Mouse (Mus musculus) embryonic facial prominence, embryonic 10.5 days (tissue): ENCODE measurements around the gene Med10. TPM values are rescaled to one million over a fixed set of nuclear protein-coding genes. Genes with fewer than 3 reads are reported as not detected.

ENCODE experiments used
- DNase-seq: peaks from one replicate; pipeline ENCODE4 v3.0.0-alpha.2; 2017; ENCODE audit warnings: low spot score
- H3K27ac ChIP-seq: fragments of 300-500 bp; sonication (generic); replicated peaks from 2 replicates; pipeline ENCODE4 v1.5.1; 2016; ENCODE audit warnings: mild to moderate bottlenecking
- H3K27me3 ChIP-seq: fragments of 300-500 bp; sonication (generic); replicated peaks from 2 replicates; pipeline ENCODE4 v1.6.1; 2016; ENCODE audit warnings: low read depth, mild to moderate bottlenecking; ENCODE audit not compliant: poor library complexity, severe bottlenecking
- H3K36me3 ChIP-seq: fragments of 300-500 bp; sonication (generic); replicated peaks from 2 replicates; pipeline ENCODE4 v1.6.1; 2016; ENCODE audit warnings: mild to moderate bottlenecking, moderate library complexity
- H3K4me1 ChIP-seq: fragments of 300-500 bp; sonication (generic); 2 replicates; pipeline ENCODE4 v1.6.1; 2016
- H3K4me3 ChIP-seq: fragments of 300-500 bp; sonication (generic); 2 replicates; pipeline ENCODE4 v1.5.1; 2016; ENCODE audit warnings: mild to moderate bottlenecking, moderate library complexity
- H3K9me3 ChIP-seq: fragments of 300-500 bp; sonication (generic); 2 replicates; pipeline ENCODE4 v1.6.1; 2016; ENCODE audit warnings: mild to moderate bottlenecking
- WGBS: fragments of 180-500 bp; shearing (Covaris S2); methylation state at CpG from one replicate; pipeline ENCODE4 v1.1.7; 2016; 5-methylcytosine and 5-hydroxymethylcytosine counted together
- polyA plus RNA-seq: library from polyadenylated mRNA; unstranded; fragments of >200 nt; fragmentation: Nextera tagmentation; extraction: Ambion mirVana; gene quantifications from 2 replicates; pipeline ENCODE4 v1.2.1, GENCODE M21; 2016

Gene Med10
- polyA plus RNA-seq, 1 experiment from 2014 or later, result 172 TPM

- H3K9me3 ChIP-seq, result no peaks in the 10 kb centered on the region
- peaks cover 38% of the 10 kb centered on the region for H3K36me3 ChIP-seq
- H3K4me3 ChIP-seq, result peak overlapping the region; percentile 95
- DNase-seq, result peak; percentile 95
- no peaks in the 10 kb centered on the region for H3K27me3 ChIP-seq
- peak overlapping the region; percentile 87 for H3K27ac ChIP-seq
- H3K4me1 ChIP-seq, result peaks cover 19% of the 10 kb centered on the region
- 1% methylated on average over 55 of the region's 55 CpGs for whole genome bisulfite sequencing
Observed at GRCm38 (mm10) chr13:69809681-69810611, 7.8 kb downstream of the Med10 start.

DNA sequence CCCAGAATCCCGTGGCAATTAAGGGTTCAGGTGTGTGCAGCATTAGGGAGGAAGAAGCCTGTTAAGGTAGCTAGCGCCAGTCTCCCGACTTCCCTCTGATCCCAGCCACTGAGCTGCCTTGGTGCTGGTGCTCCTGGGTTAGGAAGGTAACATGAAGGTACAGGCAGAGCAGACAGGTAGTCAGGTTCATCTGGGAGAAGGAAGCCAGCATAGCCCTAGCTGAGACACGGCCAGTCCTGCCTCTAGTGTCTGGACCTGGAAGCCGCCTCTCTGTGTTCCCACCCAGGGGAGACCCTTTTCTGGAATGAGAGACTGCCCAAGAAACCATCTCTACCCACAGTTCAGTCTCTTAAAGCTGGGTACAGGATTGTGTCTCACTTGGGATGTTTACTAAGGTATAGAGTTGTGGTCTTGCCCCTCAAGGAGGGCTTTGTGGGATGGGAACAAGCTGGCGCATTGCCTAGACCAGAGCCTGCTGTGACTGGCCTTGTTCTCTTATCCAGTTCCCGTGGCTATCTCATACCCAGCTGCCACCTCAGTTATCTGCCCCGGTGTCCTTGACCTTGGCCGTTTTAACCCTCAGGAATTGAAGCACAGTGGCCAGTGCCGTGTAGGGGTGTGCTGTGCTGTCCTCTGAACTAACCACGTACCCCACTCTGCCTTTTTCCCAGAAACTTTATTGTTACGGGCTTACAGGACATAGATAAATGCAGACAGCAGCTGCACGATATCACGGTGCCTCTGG lies 8.9 kb downstream of the Med10 start:
- Histone ChIP-seq H3K27ac (no peak overlapping the region), H3K4me3 (peak overlapping the region; percentile 95), H3K4me1 (peaks cover 19% of the 10 kb centered on the region), H3K36me3 (peaks cover 50% of the 10 kb centered on the region), H3K27me3 (no peaks in the 10 kb centered on the region), H3K9me3 (no peaks in the 10 kb centered on the region)
- 90% methylated on average over 14 of the region's 14 CpGs for WGBS
- DNase-seq, result no peak

DNA sequence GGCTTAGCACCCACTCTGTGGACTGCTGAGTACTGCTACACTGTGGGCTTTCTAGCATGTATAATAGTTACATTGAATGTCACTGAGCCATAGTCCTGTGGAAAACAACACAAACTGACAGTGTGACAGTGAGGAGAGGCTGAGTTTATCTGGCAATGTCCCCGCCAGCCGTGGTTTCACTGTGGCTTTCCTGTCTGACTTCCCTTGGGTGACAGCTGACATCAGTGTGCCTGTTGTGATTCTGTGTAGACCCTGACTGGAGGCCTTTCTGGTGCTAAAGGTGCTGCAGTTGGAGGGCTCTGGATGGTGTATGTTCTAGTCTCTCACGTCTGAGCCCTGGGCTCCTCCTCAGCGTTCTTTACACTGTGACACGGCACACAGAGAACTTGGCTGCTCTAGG lies 11.7 kb downstream of the Med10 start:
- no peak for DNase-seq
- H3K36me3 ChIP-seq, result peaks cover 62% of the 10 kb centered on the region
- H3K9me3 ChIP-seq, result no peaks in the 10 kb centered on the region
- 94% methylated on average over 5 of the region's 5 CpGs for WGBS
- no peaks in the 10 kb centered on the region for H3K27me3 ChIP-seq
- no peak overlapping the region for H3K4me3 ChIP-seq
- H3K4me1 ChIP-seq, result peaks cover 19% of the 10 kb centered on the region
- no peak overlapping the region for H3K27ac ChIP-seq

- 86% methylated on average over 4 of the region's 4 CpGs for WGBS
- no peaks in the 10 kb centered on the region for H3K4me1 ChIP-seq
- H3K4me3 ChIP-seq, result no peak overlapping the region
Observed at GRCm38 (mm10) chr13:69818306-69818705, 16.1 kb downstream of the Med10 start.

DNA sequence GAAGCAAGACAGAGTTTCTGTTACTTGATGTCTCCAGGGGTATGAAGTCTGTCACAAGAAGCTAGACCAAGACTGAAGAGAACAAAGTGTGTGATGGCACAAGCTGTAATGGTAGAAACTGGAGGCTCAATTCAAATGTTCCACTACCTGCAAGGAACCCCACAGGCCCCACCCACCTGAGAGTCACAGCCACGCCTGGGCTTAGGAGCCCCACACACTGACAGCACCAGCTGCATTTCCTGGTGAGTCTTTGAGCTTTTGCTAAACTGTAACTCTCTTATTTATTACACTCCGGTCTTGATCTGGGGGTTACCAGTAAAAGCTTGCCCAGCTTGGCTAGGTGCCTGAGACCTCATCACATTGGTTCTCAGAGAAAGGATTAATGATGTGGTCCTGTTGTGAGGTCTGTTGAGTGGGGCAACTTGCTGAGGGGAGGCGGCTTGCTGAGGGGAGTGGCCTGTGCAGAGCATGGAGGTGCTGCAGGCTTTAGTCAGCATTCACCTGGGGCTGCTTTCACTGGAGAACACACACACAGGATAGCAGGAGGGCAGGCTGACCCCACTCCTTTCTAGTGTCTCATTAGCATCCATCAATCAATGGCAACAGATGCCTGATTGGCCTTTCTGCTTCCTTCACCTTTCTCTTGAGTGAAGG lies 19.1 kb downstream of the Med10 start:
- H3K4me3 ChIP-seq, result no peak overlapping the region
- no peak overlapping the region for H3K27ac ChIP-seq
- no peak for DNase-seq
- peaks cover 10% of the 10 kb centered on the region for H3K36me3 ChIP-seq
- WGBS, result 60% methylated on average over 3 of the region's 3 CpGs
- no peaks in the 10 kb centered on the region; the same call in 1 of the 2 replicates for H3K4me1 ChIP-seq
- H3K9me3 ChIP-seq, result no peaks in the 10 kb centered on the region
- no peaks in the 10 kb centered on the region for H3K27me3 ChIP-seq

More at GRCm38 (mm10) chr13:69818306-69818705, 16.1 kb downstream of the Med10 start:
- Histone ChIP-seq H3K36me3 (peaks cover 40% of the 10 kb centered on the region), H3K27me3 (no peaks in the 10 kb centered on the region), H3K9me3 (no peaks in the 10 kb centered on the region), H3K27ac (no peak overlapping the region)
- no peak for DNase-seq

DNA sequence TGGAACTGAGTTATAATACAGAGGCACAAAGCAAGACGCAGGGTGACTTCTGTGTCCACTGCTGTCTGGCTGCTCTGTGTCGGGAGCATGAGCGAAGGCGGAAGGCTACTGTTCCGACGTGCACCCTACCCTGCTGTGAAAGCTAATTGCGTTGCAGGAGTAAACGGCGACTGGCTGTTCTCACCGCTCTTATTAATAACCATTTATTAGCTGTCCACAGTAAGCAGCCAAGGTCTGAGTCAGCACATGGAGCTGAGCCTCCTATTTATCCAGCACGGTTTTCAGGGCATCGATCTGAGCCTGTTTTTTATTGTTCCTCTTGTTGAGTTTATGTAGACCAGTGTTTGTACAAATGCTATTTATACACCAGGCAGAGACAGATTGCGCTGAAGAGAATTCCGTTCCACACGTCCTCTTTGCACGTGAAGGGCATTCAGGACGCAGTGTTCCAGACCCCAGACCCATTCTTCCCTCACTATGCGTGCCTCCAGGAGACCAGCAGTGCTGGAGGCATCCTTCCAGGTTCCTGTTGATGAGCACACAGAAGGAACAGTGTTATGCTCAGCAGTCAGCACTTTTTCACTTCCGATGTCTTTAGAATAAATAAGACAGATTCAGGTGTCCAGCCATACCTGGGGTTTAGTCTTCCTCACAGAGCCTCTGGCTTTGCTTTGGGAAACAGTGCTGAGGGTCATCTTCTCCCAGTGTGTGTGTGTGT lies 21.9 kb downstream of the Med10 start:
- Histone ChIP-seq H3K27ac (no peak overlapping the region), H3K36me3 (no peaks in the 10 kb centered on the region), H3K27me3 (no peaks in the 10 kb centered on the region), H3K4me3 (no peak overlapping the region), H3K9me3 (no peaks in the 10 kb centered on the region), H3K4me1 (no peaks in the 10 kb centered on the region; the same call in 1 of the 2 replicates)
- WGBS, result 84% methylated on average over 19 of the region's 19 CpGs
- DNase-seq, result no peak

GRCm38 (mm10) chr13:69825396-69826095 lies 23.4 kb downstream of the Med10 start:
- no peaks in the 10 kb centered on the region for H3K9me3 ChIP-seq
- no peak overlapping the region for H3K27ac ChIP-seq
- no peaks in the 10 kb centered on the region for H3K36me3 ChIP-seq
- no peak overlapping the region for H3K4me3 ChIP-seq
- 61% methylated on average over 8 of the region's 8 CpGs for WGBS
- no peaks in the 10 kb centered on the region; the same call in 1 of the 2 replicates for H3K4me1 ChIP-seq
- no peak for DNase-seq
- H3K27me3 ChIP-seq, result no peaks in the 10 kb centered on the region

- Histone ChIP-seq H3K4me1 (no peaks in the 10 kb centered on the region; the same call in 1 of the 2 replicates), H3K9me3 (no peaks in the 10 kb centered on the region), H3K27ac (no peak overlapping the region), H3K27me3 (no peaks in the 10 kb centered on the region), H3K4me3 (no peak overlapping the region), H3K36me3 (no peaks in the 10 kb centered on the region)
- DNase-seq, result no peak
- WGBS, result 93% methylated on average over 8 of the region's 8 CpGs
Observed at GRCm38 (mm10) chr13:69830606-69831005, 28.4 kb downstream of the Med10 start.

GRCm38 (mm10) chr13:69832578-69832977 lies 30.4 kb downstream of the Med10 start:
- Histone ChIP-seq H3K36me3 (no peaks in the 10 kb centered on the region), H3K4me3 (no peak overlapping the region), H3K27me3 (no peaks in the 10 kb centered on the region), H3K27ac (no peak overlapping the region), H3K9me3 (no peaks in the 10 kb centered on the region), H3K4me1 (no peaks in the 10 kb centered on the region)
- no peak for DNase-seq
- 92% methylated on average over 9 of the region's 9 CpGs for WGBS

DNA sequence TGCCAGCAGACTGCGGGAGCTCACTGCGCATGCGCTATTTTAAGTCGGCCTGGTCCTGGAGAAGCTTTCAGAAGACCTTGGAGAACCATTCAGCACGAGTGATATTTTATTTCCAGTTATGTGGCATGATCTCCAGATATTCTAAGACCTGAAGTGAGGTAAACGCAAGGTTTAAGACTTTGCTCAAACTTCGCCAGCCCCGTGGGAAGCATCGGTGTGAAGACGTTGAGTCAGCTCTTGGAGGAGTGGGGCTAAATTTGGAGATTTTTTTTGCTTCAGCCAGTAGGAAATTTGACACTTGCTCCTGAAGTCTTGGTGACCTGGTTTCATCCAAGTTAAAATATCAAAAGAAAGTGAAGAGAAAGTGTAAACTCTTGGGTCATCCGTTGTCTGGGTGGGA lies 31.2 kb downstream of the Med10 start:
- no peaks in the 10 kb centered on the region for H3K27me3 ChIP-seq
- no peaks in the 10 kb centered on the region for H3K9me3 ChIP-seq
- no peak overlapping the region for H3K4me3 ChIP-seq
- 90% methylated on average over 11 of the region's 11 CpGs for WGBS
- H3K27ac ChIP-seq, result no peak overlapping the region
- no peaks in the 10 kb centered on the region for H3K4me1 ChIP-seq
- no peaks in the 10 kb centered on the region for H3K36me3 ChIP-seq
- no peak for DNase-seq

DNA sequence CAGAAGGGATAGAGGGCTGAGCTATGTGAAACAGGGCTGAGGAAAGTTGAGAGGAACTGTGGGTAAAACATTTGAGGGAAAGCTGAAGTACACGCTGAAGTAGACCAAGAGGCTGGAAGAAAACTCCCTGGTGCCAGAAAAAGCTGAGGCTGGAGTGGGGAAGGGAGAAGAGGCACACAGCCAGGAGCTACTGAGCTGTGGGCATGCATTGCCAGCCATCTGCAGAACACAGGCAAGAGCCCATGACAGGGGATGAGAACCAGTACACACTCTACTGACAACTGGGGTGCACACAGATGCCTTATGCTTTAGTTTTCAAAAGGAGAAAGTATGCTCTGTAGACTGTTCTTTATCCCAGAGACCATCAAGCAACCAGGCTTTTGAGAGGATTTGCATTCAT lies 43.4 kb downstream of the Med10 start:
- H3K27ac ChIP-seq, result no peak overlapping the region
- H3K9me3 ChIP-seq, result no peaks in the 10 kb centered on the region
- 78% methylated on average over 1 of the region's 1 CpGs for WGBS
- no peaks in the 10 kb centered on the region for H3K27me3 ChIP-seq
- H3K4me3 ChIP-seq, result no peak overlapping the region
- no peaks in the 10 kb centered on the region for H3K4me1 ChIP-seq
- no peak for DNase-seq
- H3K36me3 ChIP-seq, result no peaks in the 10 kb centered on the region
